Mouse (Mus musculus) brain, embryonic 14.5 days (tissue): ENCODE data around the gene Tmem131.

ENCODE experiments used
- CTCF ChIP-seq: fragments of 200-500 bp; IDR thresholded peaks from 2 replicates; pipeline ENCODE4 v1.5.1; 2012; ENCODE audit warnings: inconsistent platforms, mild to moderate bottlenecking, moderate library complexity, borderline replicate concordance; ENCODE audit not compliant: insufficient read depth, insufficient read length; ENCODE audit errors: extremely low read depth
- POLR2A ChIP-seq: fragments of 200-500 bp; IDR thresholded peaks from 2 replicates; pipeline ENCODE4 v1.6.1; 2012; ENCODE audit warnings: mild to moderate bottlenecking, inconsistent platforms, borderline replicate concordance; ENCODE audit not compliant: poor library complexity, insufficient read depth, insufficient read length, severe bottlenecking; ENCODE audit errors: extremely low read depth

DNA sequence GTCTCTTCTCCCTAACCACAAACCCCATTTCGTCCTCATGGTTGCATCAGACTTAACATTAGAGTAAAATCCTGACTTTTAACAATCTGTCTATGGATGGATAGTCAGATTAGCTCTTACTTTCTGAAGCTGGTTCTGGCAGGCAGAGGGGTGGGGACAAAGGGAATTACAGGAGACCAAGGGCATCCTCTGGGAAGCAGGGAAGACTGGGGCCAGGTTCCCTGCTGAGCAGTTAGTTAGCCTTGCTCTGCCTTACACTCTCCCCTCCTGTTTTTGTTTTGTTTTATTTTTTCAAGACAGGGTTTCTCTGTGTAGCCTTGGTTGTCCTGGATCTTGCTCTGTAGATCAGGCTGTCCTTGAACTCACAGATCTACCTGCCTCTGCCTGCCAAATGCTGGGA lies 173.5 kb downstream of the Tmem131 start:
- TF ChIP-seq CTCF = no peak
- no peak for TF ChIP-seq POLR2A
